Mouse (Mus musculus) limb, embryonic 10.5 days (tissue): Measurements from ENCODE around the gene Lamp1. TPM values are rescaled to one million over a fixed set of nuclear protein-coding genes. Genes with fewer than 3 reads are reported as not detected.
A peak's percentile ranks its signal among the peaks of the same experiment; 100 is the strongest.

Source experiments
- DNase-seq: peaks from one replicate; pipeline ENCODE4 v3.0.0-alpha.2; 2017; ENCODE audit warnings: low spot score
- H3K27ac ChIP-seq: fragments of 300-500 bp; sonication (generic); 2 replicates; pipeline ENCODE4 v1.5.1; 2016; ENCODE audit warnings: mild to moderate bottlenecking
- H3K27me3 ChIP-seq: fragments of 300-500 bp; sonication (generic); 2 replicates; pipeline ENCODE4 v1.6.1; 2016; ENCODE audit warnings: low read depth, mild to moderate bottlenecking; ENCODE audit not compliant: poor library complexity, severe bottlenecking
- H3K36me3 ChIP-seq: fragments of 300-500 bp; sonication (generic); 2 replicates; pipeline ENCODE4 v1.6.1; 2016; ENCODE audit warnings: mild to moderate bottlenecking, moderate library complexity
- H3K4me1 ChIP-seq: fragments of 300-500 bp; sonication (generic); 2 replicates; pipeline ENCODE4 v1.6.1; 2016
- H3K4me3 ChIP-seq: fragments of 300-500 bp; sonication (generic); 2 replicates; pipeline ENCODE4 v1.5.1; 2016; ENCODE audit warnings: mild to moderate bottlenecking, moderate library complexity
- H3K9me3 ChIP-seq: fragments of 300-500 bp; sonication (generic); replicated peaks from 2 replicates; pipeline ENCODE4 v1.6.1; 2016; ENCODE audit warnings: mild to moderate bottlenecking
- WGBS: fragments of 180-500 bp; shearing (Covaris S2); methylation state at CpG from one replicate; pipeline ENCODE4 v1.1.7; 2016; 5-methylcytosine and 5-hydroxymethylcytosine counted together
- microRNA counts: library from miRNA; unstranded; fragments of <30 nt; microRNA quantifications from one replicate; lab custom pipeline; 2017
- microRNA-seq: library from miRNA; unstranded; fragments of <30 nt; microRNA quantifications from one replicate; pipeline ENCODE4, GENCODE M21; 2017
- polyA plus RNA-seq: library from polyadenylated mRNA; unstranded; fragments of >200 nt; fragmentation: Nextera tagmentation; extraction: Ambion mirVana; gene quantifications from 2 replicates; pipeline ENCODE4 v1.2.1, GENCODE M21; 2016

Gene Lamp1
- polyA plus RNA-seq, 1 experiment from 2014 or later: 186 TPM

DNA sequence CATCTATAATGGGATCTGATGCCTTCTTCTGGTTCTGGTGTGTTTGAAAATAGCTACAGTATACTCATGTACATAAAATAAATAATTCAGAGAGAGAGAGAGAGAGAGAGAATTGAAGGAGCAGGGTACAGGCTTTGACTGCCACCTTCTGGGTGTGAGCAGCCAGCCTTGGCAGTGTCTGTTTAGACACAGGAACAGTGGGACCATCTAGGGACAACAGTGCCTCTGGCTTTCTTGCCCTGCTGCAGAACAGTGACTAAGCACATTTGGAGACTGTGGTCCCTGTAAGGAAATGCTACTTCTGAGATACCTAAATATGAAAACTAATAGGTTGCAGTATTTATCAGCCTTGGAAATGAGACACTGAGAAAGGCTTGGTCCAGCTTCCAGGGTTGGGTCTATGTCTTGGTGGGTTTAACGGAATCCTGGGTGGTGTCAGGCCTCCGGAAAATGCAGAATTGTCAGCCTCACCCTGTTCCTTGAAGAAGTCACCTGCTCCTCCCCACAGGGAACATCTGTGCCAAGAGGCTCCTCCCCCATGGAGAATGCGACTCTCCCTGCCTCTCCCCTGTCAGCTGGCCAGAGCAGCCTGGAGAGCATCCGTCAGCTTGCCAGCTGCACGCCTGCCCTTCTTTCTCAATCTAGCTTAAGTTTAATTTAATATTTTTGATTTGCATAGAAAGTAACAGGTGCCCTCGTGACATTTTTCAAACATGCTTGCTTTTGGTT lies 49.8 kb downstream of the Lamp1 start:
- no peaks in the 10 kb centered on the region for H3K36me3 ChIP-seq
- no peaks in the 10 kb centered on the region for H3K9me3 ChIP-seq
- WGBS: 48% methylated on average over 6 of the region's 6 CpGs
- peaks cover 9% of the 10 kb centered on the region for H3K4me1 ChIP-seq
- no peaks in the 10 kb centered on the region for H3K27me3 ChIP-seq
- no peak for DNase-seq
- no peak overlapping the region for H3K4me3 ChIP-seq
- no peak overlapping the region for H3K27ac ChIP-seq

DNA sequence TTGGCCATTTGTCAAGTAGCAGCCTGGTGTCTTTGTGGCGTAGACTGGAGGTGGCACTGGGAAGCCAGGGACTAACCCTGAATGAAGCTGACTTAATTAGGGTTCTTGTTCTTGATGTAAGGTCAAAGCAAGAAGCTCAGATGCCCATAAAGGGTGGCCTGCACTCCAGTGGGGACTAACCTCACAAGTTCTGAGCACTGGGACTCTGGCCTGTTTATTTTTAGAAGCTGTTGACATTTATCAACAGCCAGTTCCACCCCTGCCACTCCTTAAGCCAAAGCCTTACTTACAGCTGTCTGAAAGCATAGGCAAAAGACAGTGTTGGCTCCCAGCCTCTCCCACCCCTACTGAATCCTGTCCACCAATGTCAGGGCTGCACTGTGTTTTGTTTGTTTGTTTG lies 50.8 kb downstream of the Lamp1 start:
- DNase-seq: no peak
- H3K27ac ChIP-seq: no peak overlapping the region
- no peaks in the 10 kb centered on the region for H3K9me3 ChIP-seq
- H3K4me1 ChIP-seq: peaks cover 13% of the 10 kb centered on the region
- H3K27me3 ChIP-seq: no peaks in the 10 kb centered on the region
- 42% methylated on average over 1 of the region's 1 CpGs for WGBS
- no peak overlapping the region for H3K4me3 ChIP-seq
- H3K36me3 ChIP-seq: no peaks in the 10 kb centered on the region

DNA sequence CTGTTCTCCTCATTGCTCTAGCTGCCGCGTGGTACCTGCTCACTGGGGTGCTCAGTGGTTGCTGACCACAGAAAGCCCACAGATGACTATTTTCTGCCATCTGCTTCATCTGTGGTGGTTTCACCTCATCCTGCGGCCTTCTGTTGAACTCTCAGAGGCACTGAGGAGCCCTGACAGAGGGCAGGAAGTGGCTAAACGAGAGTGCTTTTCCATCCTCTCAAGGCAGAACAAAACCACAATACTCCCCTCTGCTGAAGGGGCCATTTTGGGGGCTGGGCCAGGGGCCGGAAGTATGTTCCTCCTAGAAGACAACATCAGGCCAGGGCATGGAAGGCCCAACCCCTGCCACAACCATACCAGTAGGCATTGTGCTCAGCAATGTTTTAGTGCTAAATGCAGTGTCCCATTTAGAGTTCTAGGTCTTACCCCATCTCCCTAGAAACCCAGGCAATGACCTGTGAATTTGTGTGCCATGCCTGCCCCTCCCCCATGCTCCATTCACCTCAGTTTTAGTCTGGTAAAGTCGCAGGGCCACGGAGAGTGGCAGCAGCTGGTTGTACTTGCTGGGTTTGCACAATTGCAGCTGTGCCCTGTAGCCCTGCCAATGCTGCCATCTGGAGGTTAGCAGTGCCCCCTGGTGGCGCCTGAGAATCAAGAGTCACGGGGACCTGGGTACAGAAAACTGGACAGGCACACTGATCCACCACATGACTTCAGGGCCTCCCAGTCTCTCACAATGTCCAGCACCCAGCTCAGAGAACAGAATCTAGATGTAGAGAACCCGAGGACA lies 54.7 kb downstream of the Lamp1 start:
- H3K4me3 ChIP-seq: peak overlapping the region; percentile 22; the same call in 1 of the 2 replicates
- peaks cover 13% of the 10 kb centered on the region for H3K4me1 ChIP-seq
- no peaks in the 10 kb centered on the region for H3K27me3 ChIP-seq
- H3K9me3 ChIP-seq: no peaks in the 10 kb centered on the region
- H3K36me3 ChIP-seq: no peaks in the 10 kb centered on the region
- H3K27ac ChIP-seq: peak overlapping the region; percentile 50
- WGBS: 27% methylated on average over 10 of the region's 10 CpGs
- DNase-seq: peak; percentile 91

DNA sequence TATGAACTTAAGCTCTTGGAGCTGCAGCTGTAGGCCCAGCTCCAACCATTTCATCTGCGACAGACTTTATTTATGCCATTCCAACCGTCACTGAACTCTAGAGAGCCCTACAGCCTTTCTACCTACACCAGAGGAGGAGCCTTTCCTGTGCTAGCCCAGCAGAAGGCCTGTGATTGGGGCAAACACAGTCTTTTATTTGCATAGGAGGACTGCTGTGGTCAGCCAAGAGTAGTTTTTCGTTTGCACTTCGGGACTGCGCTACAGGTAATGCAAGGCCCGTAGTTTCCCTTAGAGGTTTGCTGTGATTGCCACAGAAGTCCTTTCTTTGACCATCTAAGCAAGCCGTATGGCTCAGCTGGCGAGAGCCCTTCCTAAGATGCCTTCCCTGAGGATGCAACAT lies 57.4 kb downstream of the Lamp1 start:
- Histone ChIP-seq H3K4me3 (no peak overlapping the region), H3K27ac (no peak overlapping the region), H3K27me3 (no peaks in the 10 kb centered on the region), H3K36me3 (no peaks in the 10 kb centered on the region), H3K4me1 (peaks cover 13% of the 10 kb centered on the region), H3K9me3 (no peaks in the 10 kb centered on the region)
- DNase-seq: no peak
- WGBS: 70% methylated on average over 8 of the region's 8 CpGs

DNA sequence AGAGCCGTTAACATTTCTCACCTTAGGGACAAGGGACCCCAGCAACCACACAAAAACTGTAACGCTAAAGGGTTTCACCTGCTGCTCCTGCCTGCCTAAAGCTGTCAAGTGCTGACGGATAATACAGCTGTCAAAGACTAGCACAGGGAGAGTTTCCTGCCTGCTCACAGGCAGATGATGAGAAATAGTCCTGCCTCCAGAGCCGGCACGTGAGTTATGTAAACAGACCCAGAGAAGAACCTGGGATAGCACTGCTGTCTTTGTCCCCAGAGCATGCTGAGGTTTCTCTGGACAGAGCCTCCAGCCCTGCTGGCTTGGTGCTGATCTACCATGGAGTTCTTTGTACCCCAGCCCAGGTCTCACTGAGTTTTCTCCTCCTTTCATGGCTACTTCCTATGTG lies 58.1 kb downstream of the Lamp1 start:
- H3K36me3 ChIP-seq: no peaks in the 10 kb centered on the region
- DNase-seq: no peak
- no peak overlapping the region for H3K4me3 ChIP-seq
- H3K4me1 ChIP-seq: peaks cover 13% of the 10 kb centered on the region
- no peaks in the 10 kb centered on the region for H3K27me3 ChIP-seq
- 37% methylated on average over 5 of the region's 5 CpGs for WGBS
- no peak overlapping the region for H3K27ac ChIP-seq
- H3K9me3 ChIP-seq: no peaks in the 10 kb centered on the region

DNA sequence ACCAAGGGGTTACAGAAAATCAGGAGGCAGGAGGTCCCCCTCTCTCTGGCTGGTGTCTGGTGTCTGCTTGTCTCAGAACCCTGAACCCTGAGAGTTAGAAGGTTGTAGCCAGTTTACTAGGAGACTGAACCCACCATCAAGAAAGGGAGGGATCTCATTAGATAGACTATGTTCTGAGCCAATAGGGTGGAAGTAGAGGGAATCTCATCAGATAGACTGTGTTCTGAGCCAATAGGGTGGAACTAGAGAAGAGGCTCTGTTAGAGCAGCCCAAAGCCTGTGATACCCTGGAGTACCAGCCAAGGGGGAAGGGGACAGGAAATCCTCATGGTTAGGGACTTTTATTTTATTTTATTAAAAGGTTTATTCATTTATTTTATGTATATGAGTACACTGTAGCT lies 59.0 kb downstream of the Lamp1 start:
- Histone ChIP-seq H3K4me3 (no peak overlapping the region), H3K27me3 (no peaks in the 10 kb centered on the region), H3K9me3 (no peaks in the 10 kb centered on the region), H3K4me1 (peaks cover 12% of the 10 kb centered on the region), H3K27ac (no peak overlapping the region), H3K36me3 (no peaks in the 10 kb centered on the region)
- no peak for DNase-seq

DNA sequence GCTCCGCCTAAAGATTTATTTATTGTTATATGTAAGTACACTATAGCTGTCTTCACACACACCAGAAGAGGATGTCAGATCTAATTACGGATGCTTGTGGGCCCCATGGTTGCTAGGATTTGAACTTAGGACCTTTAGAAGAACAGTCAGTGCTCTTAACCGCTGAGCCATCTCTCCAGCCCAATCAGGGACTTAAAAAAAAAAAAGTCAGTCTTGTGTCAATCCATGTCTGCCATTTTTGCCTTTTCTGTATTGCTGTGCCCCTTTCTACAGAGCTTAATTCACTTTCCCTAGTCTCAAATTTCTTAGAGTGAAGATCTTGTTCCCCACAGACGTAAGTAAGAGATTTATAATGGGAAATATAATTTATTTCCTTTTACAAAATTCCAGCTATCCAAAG lies 59.5 kb downstream of the Lamp1 start:
- WGBS: 87% methylated on average over 4 of the region's 4 CpGs
- Histone ChIP-seq H3K4me3 (no peak overlapping the region), H3K4me1 (peaks cover 8% of the 10 kb centered on the region), H3K36me3 (no peaks in the 10 kb centered on the region), H3K9me3 (no peaks in the 10 kb centered on the region), H3K27me3 (no peaks in the 10 kb centered on the region), H3K27ac (no peak overlapping the region)
- DNase-seq: no peak

DNA sequence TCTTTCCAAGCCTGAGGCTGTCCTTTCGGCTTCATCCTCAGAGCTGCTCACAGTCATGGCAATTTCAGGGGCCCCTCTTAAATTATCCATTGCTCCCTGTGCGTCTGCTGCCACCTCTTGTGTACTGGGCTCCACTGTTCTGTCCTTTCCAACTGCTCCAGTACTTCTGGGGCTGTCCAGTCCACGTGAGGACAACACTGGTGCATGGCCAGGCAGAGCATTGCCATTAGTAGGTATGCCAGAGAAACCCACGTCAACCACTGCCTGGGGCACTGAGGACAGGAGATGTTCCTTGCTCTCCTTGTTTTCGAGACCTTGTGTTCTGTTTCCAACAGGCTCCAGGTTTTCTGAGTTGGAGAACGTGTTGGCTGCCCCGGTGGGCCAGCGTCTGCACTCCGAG lies 65.5 kb downstream of the Lamp1 start:
- Histone ChIP-seq H3K27ac (no peak overlapping the region), H3K4me1 (peaks cover 8% of the 10 kb centered on the region), H3K9me3 (no peaks in the 10 kb centered on the region), H3K36me3 (no peaks in the 10 kb centered on the region), H3K27me3 (no peaks in the 10 kb centered on the region), H3K4me3 (no peak overlapping the region)
- DNase-seq: no peak
- WGBS: 85% methylated on average over 9 of the region's 9 CpGs

MicroRNAs within 50 kb of the gene (microRNA counts, 519-probe panel; counts per million panel counts)
- 684 counts per million, percentile 72 among the panel's probes with 10 or more counts for microRNA mmu-miR-1968 (lab: Ali Mortazavi, UCI)

Small RNA genes lying within 50 kb of the gene (microRNA-seq; reads per million reads assigned to microRNA genes)
- gene Mir1968: 16.1 reads per million, percentile 26 among the genes with 10 or more reads in this experiment
- not detected for gene Mir7065

Other genes starting within 250 kb of the Lamp1 start
- gene F7, start 133.1 kb upstream of the Lamp1 start, polyA plus RNA-seq: not detected in 2 replicates
- gene F10, start 121.9 kb upstream of the Lamp1 start, polyA plus RNA-seq: 0.53 and 0.64 TPM in 2 replicates
- 0.20 and 0.33 TPM in 2 replicates for gene Proz, start 98.2 kb upstream of the Lamp1 start, polyA plus RNA-seq
- gene Pcid2, start 53.7 kb upstream of the Lamp1 start, polyA plus RNA-seq: 62.9 and 65.8 TPM in 2 replicates
- gene Cul4a, start 53.5 kb upstream of the Lamp1 start, polyA plus RNA-seq: 92.4 and 104 TPM in 2 replicates
- 16.0 and 18.8 TPM in 2 replicates for gene Grtp1, start 41.5 kb downstream of the Lamp1 start, polyA plus RNA-seq
- gene Adprhl1, start 95.0 kb downstream of the Lamp1 start, polyA plus RNA-seq: 0.14 TPM in 1 of 2 replicates, not detected in the other
- 19.9 and 23.3 TPM in 2 replicates for gene Dcun1d2, start 129.0 kb downstream of the Lamp1 start, polyA plus RNA-seq
- gene Tmco3, start 129.0 kb downstream of the Lamp1 start, polyA plus RNA-seq: 32.1 and 37.5 TPM in 2 replicates
- gene Tfdp1, start 179.6 kb downstream of the Lamp1 start, polyA plus RNA-seq: 183 and 197 TPM in 2 replicates
- gene Atp4b, start 237.7 kb downstream of the Lamp1 start, polyA plus RNA-seq: not detected in 2 replicates
- gene Grk1, start 245.9 kb downstream of the Lamp1 start, polyA plus RNA-seq: 0.06 TPM in 2 replicates